Mouse (Mus musculus): ENCODE data around the gene Msi2. TPM values are rescaled to one million over a fixed set of nuclear protein-coding genes. Genes with fewer than 3 reads are reported as not detected.

Msi2 gene
- polyA plus RNA-seq, 1 experiment: 69.3 TPM

- Histone ChIP-seq H3K4me3 (ENCODE audit: control insufficient read depth, low read depth, low read length) (no peak overlapping the region), H3K27me3 (ENCODE audit: control insufficient read depth, insufficient read depth, low read length) (no peaks in the 10 kb centered on the region), H3K27ac (ENCODE audit: control insufficient read depth, insufficient read depth, low read depth, low read length) (no peak overlapping the region), H3K4me1 (ENCODE audit: control insufficient read depth, insufficient read depth, low read length) (no peaks in the 10 kb centered on the region), H3K36me3 (ENCODE audit: control insufficient read depth, insufficient read depth, low read length) (no peaks in the 10 kb centered on the region)
- no peak for TF ChIP-seq POLR2A (IDR thresholded peaks at IDR 0.05; ENCODE audit: control insufficient read depth, low read depth, low read length)
- no peak for TF ChIP-seq CTCF (IDR thresholded peaks at IDR 0.05; ENCODE audit: control insufficient read depth, insufficient read depth, insufficient replicate concordance, low read depth, low read length)
These were observed 399.5 kb downstream of the Msi2 start for GRCm38 (mm10) chr11:88318850-88319249.

- Histone ChIP-seq H3K36me3 (ENCODE audit: control insufficient read depth, insufficient read depth, low read length) (no peaks in the 10 kb centered on the region), H3K4me1 (ENCODE audit: control insufficient read depth, insufficient read depth, low read length) (no peaks in the 10 kb centered on the region), H3K4me3 (ENCODE audit: control insufficient read depth, low read depth, low read length) (no peak overlapping the region), H3K27me3 (ENCODE audit: control insufficient read depth, insufficient read depth, low read length) (no peaks in the 10 kb centered on the region), H3K27ac (ENCODE audit: control insufficient read depth, insufficient read depth, low read depth, low read length) (no peak overlapping the region)
- no peak for TF ChIP-seq CTCF (IDR thresholded peaks at IDR 0.05; ENCODE audit: control insufficient read depth, insufficient read depth, insufficient replicate concordance, low read depth, low read length)
- TF ChIP-seq POLR2A (IDR thresholded peaks at IDR 0.05; ENCODE audit: control insufficient read depth, low read depth, low read length): no peak
These were observed 402.9 kb downstream of the Msi2 start for GRCm38 (mm10) chr11:88315393-88315792.

- no peak overlapping the region for H3K27ac ChIP-seq (ENCODE audit: control insufficient read depth, insufficient read depth, low read depth, low read length)
- H3K36me3 ChIP-seq (ENCODE audit: control insufficient read depth, insufficient read depth, low read length): no peaks in the 10 kb centered on the region
- H3K27me3 ChIP-seq (ENCODE audit: control insufficient read depth, insufficient read depth, low read length): no peaks in the 10 kb centered on the region
- H3K4me1 ChIP-seq (ENCODE audit: control insufficient read depth, insufficient read depth, low read length): no peaks in the 10 kb centered on the region
- H3K4me3 ChIP-seq (ENCODE audit: control insufficient read depth, low read depth, low read length): no peak overlapping the region
- TF ChIP-seq POLR2A (IDR thresholded peaks at IDR 0.05; ENCODE audit: control insufficient read depth, low read depth, low read length) (no peak), CTCF (IDR thresholded peaks at IDR 0.05; ENCODE audit: control insufficient read depth, insufficient read depth, insufficient replicate concordance, low read depth, low read length) (no peak)
These were observed 403.8 kb downstream of the Msi2 start for GRCm38 (mm10) chr11:88314471-88314870.

GRCm38 (mm10) chr11:88313512-88313911 is 404.8 kb downstream of the Msi2 start:
- Histone ChIP-seq H3K36me3 (ENCODE audit: control insufficient read depth, insufficient read depth, low read length) (no peaks in the 10 kb centered on the region), H3K4me1 (ENCODE audit: control insufficient read depth, insufficient read depth, low read length) (no peaks in the 10 kb centered on the region; the same call in 1 of the 2 replicates), H3K27me3 (ENCODE audit: control insufficient read depth, insufficient read depth, low read length) (no peaks in the 10 kb centered on the region), H3K27ac (ENCODE audit: control insufficient read depth, insufficient read depth, low read depth, low read length) (no peak overlapping the region), H3K4me3 (ENCODE audit: control insufficient read depth, low read depth, low read length) (no peak overlapping the region)
- TF ChIP-seq POLR2A (IDR thresholded peaks at IDR 0.05; ENCODE audit: control insufficient read depth, low read depth, low read length) (no peak), CTCF (IDR thresholded peaks at IDR 0.05; ENCODE audit: control insufficient read depth, insufficient read depth, insufficient replicate concordance, low read depth, low read length) (no peak)

- no peak overlapping the region for H3K4me3 ChIP-seq (ENCODE audit: control insufficient read depth, low read depth, low read length)
- H3K27me3 ChIP-seq (ENCODE audit: control insufficient read depth, insufficient read depth, low read length): no peaks in the 10 kb centered on the region
- no peaks in the 10 kb centered on the region for H3K36me3 ChIP-seq (ENCODE audit: control insufficient read depth, insufficient read depth, low read length)
- no peak overlapping the region for H3K27ac ChIP-seq (ENCODE audit: control insufficient read depth, insufficient read depth, low read depth, low read length)
- H3K4me1 ChIP-seq (ENCODE audit: control insufficient read depth, insufficient read depth, low read length): peaks cover 4% of the 10 kb centered on the region; the same call in 1 of the 2 replicates
- TF ChIP-seq POLR2A (IDR thresholded peaks at IDR 0.05; ENCODE audit: control insufficient read depth, low read depth, low read length): no peak
- no peak for TF ChIP-seq CTCF (IDR thresholded peaks at IDR 0.05; ENCODE audit: control insufficient read depth, insufficient read depth, insufficient replicate concordance, low read depth, low read length)
These were observed 406.7 kb downstream of the Msi2 start for GRCm38 (mm10) chr11:88311606-88312005.

- peaks cover 4% of the 10 kb centered on the region; the same call in 1 of the 2 replicates for H3K4me1 ChIP-seq (ENCODE audit: control insufficient read depth, insufficient read depth, low read length)
- H3K27ac ChIP-seq (ENCODE audit: control insufficient read depth, insufficient read depth, low read depth, low read length): no peak overlapping the region
- H3K36me3 ChIP-seq (ENCODE audit: control insufficient read depth, insufficient read depth, low read length): no peaks in the 10 kb centered on the region
- no peak overlapping the region for H3K4me3 ChIP-seq (ENCODE audit: control insufficient read depth, low read depth, low read length)
- TF ChIP-seq POLR2A (IDR thresholded peaks at IDR 0.05; ENCODE audit: control insufficient read depth, low read depth, low read length): no peak
- no peak for TF ChIP-seq CTCF (IDR thresholded peaks at IDR 0.05; ENCODE audit: control insufficient read depth, insufficient read depth, insufficient replicate concordance, low read depth, low read length)
- no peaks in the 10 kb centered on the region for H3K27me3 ChIP-seq (ENCODE audit: control insufficient read depth, insufficient read depth, low read length)
These were observed 407.5 kb downstream of the Msi2 start for GRCm38 (mm10) chr11:88310773-88311172.

GRCm38 (mm10) chr11:88309059-88309700 is 409.1 kb downstream of the Msi2 start:
- Histone ChIP-seq H3K27me3 (ENCODE audit: control insufficient read depth, insufficient read depth, low read length) (no peaks in the 10 kb centered on the region), H3K36me3 (ENCODE audit: control insufficient read depth, insufficient read depth, low read length) (no peaks in the 10 kb centered on the region), H3K4me1 (ENCODE audit: control insufficient read depth, insufficient read depth, low read length) (peaks cover 4% of the 10 kb centered on the region; the same call in 1 of the 2 replicates), H3K27ac (ENCODE audit: control insufficient read depth, insufficient read depth, low read depth, low read length) (no peak overlapping the region), H3K4me3 (ENCODE audit: control insufficient read depth, low read depth, low read length) (no peak overlapping the region)
- TF ChIP-seq POLR2A (IDR thresholded peaks at IDR 0.05; ENCODE audit: control insufficient read depth, low read depth, low read length) (no peak), CTCF (IDR thresholded peaks at IDR 0.05; ENCODE audit: control insufficient read depth, insufficient read depth, insufficient replicate concordance, low read depth, low read length) (no peak)
